Comparison of ENCODE assay signal across 8 mouse cellular contexts in the genomic region with DNA sequence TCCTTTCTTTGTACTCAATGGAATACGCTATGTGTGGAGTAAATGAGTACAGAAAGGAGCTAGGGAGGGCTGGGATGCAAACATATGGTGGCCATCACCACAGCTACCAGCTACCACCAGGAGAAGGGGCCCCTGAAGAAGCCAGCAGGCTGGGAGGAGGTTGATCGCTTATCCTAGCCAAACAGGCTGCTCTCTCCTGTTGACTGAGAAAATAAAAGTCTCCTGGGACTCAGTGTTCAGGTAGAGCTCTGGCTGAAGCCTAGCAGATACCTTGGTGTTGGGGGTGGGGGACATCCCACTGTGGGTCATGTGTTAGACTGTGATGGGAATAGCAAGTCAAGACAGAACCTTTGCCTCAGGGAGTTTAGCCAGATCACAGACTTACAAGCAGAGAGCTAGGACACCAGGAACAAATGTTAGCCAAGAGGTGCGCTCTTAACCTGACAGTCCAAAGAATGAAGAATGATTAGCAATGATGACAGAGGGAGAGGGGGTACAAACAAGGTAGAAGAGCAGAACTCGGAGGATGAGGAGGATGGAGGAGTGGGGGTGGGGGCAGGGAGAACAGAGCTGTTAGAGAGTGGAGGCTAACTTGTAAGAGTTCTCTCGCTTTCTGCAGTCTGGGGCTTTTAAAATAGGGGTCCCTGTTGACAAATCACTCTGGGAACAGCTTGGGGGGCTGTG. TPM values are rescaled to one million over a fixed set of nuclear protein-coding genes. Genes with fewer than 3 reads are reported as not detected.
DNase-seq lines count a peak whose midpoint lies in the region; ATAC-seq and TF ChIP-seq lines count a peak whose summit lies in the region.

No protein-coding gene starts in this region.

- H3K9ac ChIP-seq in lung, embryonic 14.5 days, result no peak overlapping the region
- peak overlapping the region; percentile 22; the same call in 1 of the 2 replicates for H3K9ac ChIP-seq in forebrain, embryonic 14.5 days (ENCODE audit: low read length)
- peak overlapping the region; percentile 65 for H3K9ac ChIP-seq in liver, embryonic 13.5 days
- H3K9ac ChIP-seq in stomach, embryonic 16.5 days (ENCODE audit: low read length), result 0 out of 2 replicates have a peak overlapping the region, but pooled peaks have one; percentile 28

- H3K9me3 ChIP-seq in lung, embryonic 14.5 days (ENCODE audit: low read depth, low read length), result no peaks in the 10 kb centered on the region
- H3K9me3 ChIP-seq in forebrain, embryonic 14.5 days (replicated peaks; ENCODE audit: control insufficient read depth, low read length), result no peaks in the 10 kb centered on the region
- H3K9me3 ChIP-seq in liver, embryonic 13.5 days (replicated peaks), result no peaks in the 10 kb centered on the region
- no peaks in the 10 kb centered on the region for H3K9me3 ChIP-seq in stomach, embryonic 16.5 days (replicated peaks; ENCODE audit: control insufficient read depth, low read length)

- WGBS in lung, embryonic 14.5 days, result 51% methylated on average over 5 of the region's 5 CpGs
- 25% methylated on average over 5 of the region's 5 CpGs for WGBS in forebrain, embryonic 14.5 days
- WGBS in liver, embryonic 13.5 days (ENCODE audit: insufficient replicate concordance), result 31% methylated on average over 5 of the region's 5 CpGs
- WGBS in stomach, embryonic 16.5 days, result 44% methylated on average over 5 of the region's 5 CpGs

- no peak for ATAC-seq in lung, embryonic 14.5 days (ENCODE audit: insufficient read depth)
- ATAC-seq in forebrain, embryonic 14.5 days, result peak; percentile 64
- ATAC-seq in liver, embryonic 13.5 days (ENCODE audit: low read depth), result peak; percentile 96
- no peak for ATAC-seq in stomach, embryonic 16.5 days (ENCODE audit: insufficient read depth, low FRiP score)

- H3K4me1 ChIP-seq in lung, embryonic 14.5 days (ENCODE audit: insufficient read depth), result peaks cover 23% of the 10 kb centered on the region
- H3K4me1 ChIP-seq in forebrain, embryonic 14.5 days (ENCODE audit: control insufficient read depth, insufficient read depth, low read length), result peaks cover 37% of the 10 kb centered on the region
- peaks cover 50% of the 10 kb centered on the region for H3K4me1 ChIP-seq in liver, embryonic 13.5 days (replicated peaks)
- peaks cover 24% of the 10 kb centered on the region for H3K4me1 ChIP-seq in stomach, embryonic 16.5 days (ENCODE audit: control insufficient read depth, insufficient read depth, low read length)

- H3K27me3 ChIP-seq in lung, embryonic 14.5 days (ENCODE audit: insufficient read depth, low read length), result no peaks in the 10 kb centered on the region
- no peaks in the 10 kb centered on the region for H3K27me3 ChIP-seq in forebrain, embryonic 14.5 days (replicated peaks; ENCODE audit: control insufficient read depth, insufficient read depth, low read length)
- H3K27me3 ChIP-seq in liver, embryonic 13.5 days, result no peaks in the 10 kb centered on the region
- no peaks in the 10 kb centered on the region for H3K27me3 ChIP-seq in stomach, embryonic 16.5 days (ENCODE audit: control insufficient read depth, insufficient read depth, low read length)

- no peak overlapping the region for H3K4me2 ChIP-seq in lung, embryonic 14.5 days
- no peak overlapping the region for H3K4me2 ChIP-seq in forebrain, embryonic 14.5 days (ENCODE audit: low read length)
- H3K4me2 ChIP-seq in liver, embryonic 13.5 days, result peak overlapping the region; percentile 69
- H3K4me2 ChIP-seq in stomach, embryonic 16.5 days (ENCODE audit: low read depth, low read length), result no peak overlapping the region

- H3K27ac ChIP-seq in lung, embryonic 14.5 days (ENCODE audit: low read depth), result peak overlapping the region; percentile 70
- peak overlapping the region; percentile 89 for H3K27ac ChIP-seq in forebrain, embryonic 14.5 days (ENCODE audit: low read depth, low read length)
- H3K27ac ChIP-seq in liver, embryonic 13.5 days, result peak overlapping the region; percentile 90
- H3K27ac ChIP-seq in stomach, embryonic 16.5 days (ENCODE audit: low read length), result peak overlapping the region; percentile 69; the same call in 1 of the 2 replicates

- no peak for TF ChIP-seq CTCF in lung, embryonic 14.5 days (IDR thresholded peaks at IDR 0.05; ENCODE audit: low read depth)

- no peak for DNase-seq in lung, embryonic 14.5 days
- no peak for DNase-seq in lung, postnatal 4 days
- no peak for DNase-seq in forebrain, embryonic 14.5 days (ENCODE audit: low spot score)
- DNase-seq in liver, embryonic 13.5 days, result peak; percentile 79
- no peak for DNase-seq in left cerebral cortex, adult 18-20 months (ENCODE audit: low spot score in 2 of 2)
- no peak for DNase-seq in kidney, postnatal 36 days
- no peak for DNase-seq in layer of hippocampus, adult 11-12 months (ENCODE audit: low spot score)

- H3K36me3 ChIP-seq in lung, embryonic 14.5 days (ENCODE audit: insufficient read depth), result no peaks in the 10 kb centered on the region
- H3K36me3 ChIP-seq in forebrain, embryonic 14.5 days (ENCODE audit: control insufficient read depth, insufficient read depth, low read length), result no peaks in the 10 kb centered on the region
- H3K36me3 ChIP-seq in liver, embryonic 13.5 days, result no peaks in the 10 kb centered on the region
- no peaks in the 10 kb centered on the region for H3K36me3 ChIP-seq in stomach, embryonic 16.5 days (ENCODE audit: control insufficient read depth, insufficient read depth, low read length)

- no peak overlapping the region for H3K4me3 ChIP-seq in lung, embryonic 14.5 days (ENCODE audit: low read depth, low read length)
- no peak overlapping the region for H3K4me3 ChIP-seq in forebrain, embryonic 14.5 days (ENCODE audit: low read depth, low read length)
- peak overlapping the region; percentile 39 for H3K4me3 ChIP-seq in liver, embryonic 13.5 days (replicated peaks)
- no peak overlapping the region for H3K4me3 ChIP-seq in stomach, embryonic 16.5 days (replicated peaks; ENCODE audit: low read length)

RNA-seq across cellular contexts. Expression of a gene that starts 57.9 kb away (rescaled TPM):
- 19.8 and 20.6 TPM in 2 replicates for polyA plus RNA-seq in lung, embryonic 14.5 days (2014; fragmentation: Nextera tagmentation; extraction: Ambion mirVana)
- polyA plus RNA-seq in forebrain, embryonic 14.5 days (2014; fragmentation: Nextera tagmentation; extraction: Ambion mirVana), result 23.0 and 31.6 TPM in 2 replicates
- 4.6 and 5.1 TPM in 2 replicates for polyA plus RNA-seq in liver, embryonic 13.5 days (2015; fragmentation: Nextera tagmentation; extraction: Ambion mirVana)
- 29.9 and 35.8 TPM in 2 replicates for polyA plus RNA-seq in stomach, embryonic 16.5 days (2015; fragmentation: Nextera tagmentation; extraction: Ambion mirVana)
- total RNA-seq in left cerebral cortex, adult 18-20 months (2021), result 100 to 1,000 TPM; 218 to 221 TPM

RNA-seq across cellular contexts. Expression of a gene that starts 58.4 kb away (rescaled TPM):
- polyA plus RNA-seq in lung, embryonic 14.5 days (2014; fragmentation: Nextera tagmentation; extraction: Ambion mirVana), result 2.8 and 3.4 TPM in 2 replicates
- polyA plus RNA-seq in forebrain, embryonic 14.5 days (2014; fragmentation: Nextera tagmentation; extraction: Ambion mirVana), result 5.9 and 7.0 TPM in 2 replicates
- polyA plus RNA-seq in liver, embryonic 13.5 days (2015; fragmentation: Nextera tagmentation; extraction: Ambion mirVana), result 0.33 and 0.56 TPM in 2 replicates
- 1.4 TPM in 2 replicates for polyA plus RNA-seq in stomach, embryonic 16.5 days (2015; fragmentation: Nextera tagmentation; extraction: Ambion mirVana)
- total RNA-seq in left cerebral cortex, adult 18-20 months (2021), result 10 to 100 TPM; 10.4 to 11.8 TPM

Comparison
In these comparisons a context has a peak if more than half of its experiments do, and no peak if none do; other contexts are left out.
1. ATAC-seq: peak in forebrain, embryonic 14.5 days (single experiment) and liver, embryonic 13.5 days (single experiment); none in lung, embryonic 14.5 days (single experiment) and stomach, embryonic 16.5 days (single experiment).
2. Peak in every context shown above with its lines, with median percentiles within 50 percentile points of each other: H3K27ac ChIP-seq.